Mouse (Mus musculus): Measurements from ENCODE around the gene Arpc1a. TPM values are rescaled to one million over a fixed set of nuclear protein-coding genes. Genes with fewer than 3 reads are reported as not detected.
"Not testable (repeated sequence)": the region's sequence is repeated elsewhere in the genome, so short reads cannot be mapped to it uniquely, and the experiment has no call there.

The Arpc1a gene
- total RNA-seq, 2 experiments from 2014 or later: 199 to 210 TPM

GRCm38 (mm10) chr5:145102706-145103105, 19.1 kb downstream of the Arpc1a start:
- no peak for DNase-seq (ENCODE audit: low spot score in 2 of 2)

DNA sequence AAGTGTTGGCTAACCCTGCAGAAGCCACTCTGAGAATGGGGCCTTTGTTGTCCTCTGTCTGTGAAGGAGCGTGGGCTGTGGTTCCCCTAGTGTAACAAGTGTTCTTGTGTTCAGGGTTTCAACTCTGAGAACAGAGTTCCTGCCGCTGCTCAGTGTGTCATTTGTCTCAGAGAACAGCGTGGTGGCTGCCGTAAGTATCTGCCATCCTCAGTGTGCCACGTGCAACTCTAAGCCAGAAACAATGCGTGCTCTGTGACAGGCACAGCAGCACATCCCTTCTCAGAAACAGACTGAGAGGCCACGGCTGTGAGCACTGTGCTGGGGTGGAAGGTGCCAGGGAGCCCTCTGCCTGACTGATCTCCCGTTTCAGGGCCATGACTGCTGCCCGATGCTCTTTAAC, 20.7 kb downstream of the Arpc1a start:
- DNase-seq (ENCODE audit: low spot score in 2 of 2): no peak

- no peak for DNase-seq (ENCODE audit: low spot score in 2 of 2)
Measured at GRCm38 (mm10) chr5:145105694-145106275, 22.2 kb downstream of the Arpc1a start.

GRCm38 (mm10) chr5:145110401-145110800, 26.8 kb downstream of the Arpc1a start:
- DNase-seq (ENCODE audit: low spot score in 2 of 2): no peak

DNA sequence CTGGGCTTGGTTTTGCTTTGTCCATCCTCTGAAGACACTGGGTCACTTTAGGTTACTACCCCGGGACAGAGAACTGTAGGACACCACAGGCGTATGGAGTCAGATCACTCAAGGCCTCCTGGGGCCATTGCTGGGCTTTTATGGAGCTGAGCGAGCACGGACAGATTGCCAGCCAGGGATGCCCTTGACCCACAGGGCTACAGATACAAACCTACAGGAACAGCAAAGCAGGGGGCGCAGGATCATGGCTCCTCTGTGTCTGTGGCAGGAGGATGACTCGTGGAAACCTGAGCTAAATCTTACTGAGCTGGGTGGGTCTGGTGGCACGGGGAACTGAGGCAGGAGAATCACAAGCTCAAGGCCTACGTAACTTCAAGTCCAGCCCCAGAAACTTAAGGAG, 28.9 kb downstream of the Arpc1a start:
- DNase-seq (ENCODE audit: low spot score in 2 of 2): no peak

GRCm38 (mm10) chr5:145113416-145113815, 29.8 kb downstream of the Arpc1a start:
- DNase-seq (ENCODE audit: low spot score in 2 of 2): no peak

GRCm38 (mm10) chr5:145114071-145114605, 30.5 kb downstream of the Arpc1a start, which contains the start of gene Arpc1b:
TSS of gene Arpc1b (plus strand) at chr5:145114215.
- no peak for DNase-seq (ENCODE audit: low spot score in 2 of 2)

GRCm38 (mm10) chr5:145114606-145115473, 31.2 kb downstream of the Arpc1a start:
- no peak for DNase-seq (ENCODE audit: low spot score in 2 of 2)

GRCm38 (mm10) chr5:145115736-145116135, 32.1 kb downstream of the Arpc1a start:
- DNase-seq (ENCODE audit: low spot score in 2 of 2): no peak

DNA sequence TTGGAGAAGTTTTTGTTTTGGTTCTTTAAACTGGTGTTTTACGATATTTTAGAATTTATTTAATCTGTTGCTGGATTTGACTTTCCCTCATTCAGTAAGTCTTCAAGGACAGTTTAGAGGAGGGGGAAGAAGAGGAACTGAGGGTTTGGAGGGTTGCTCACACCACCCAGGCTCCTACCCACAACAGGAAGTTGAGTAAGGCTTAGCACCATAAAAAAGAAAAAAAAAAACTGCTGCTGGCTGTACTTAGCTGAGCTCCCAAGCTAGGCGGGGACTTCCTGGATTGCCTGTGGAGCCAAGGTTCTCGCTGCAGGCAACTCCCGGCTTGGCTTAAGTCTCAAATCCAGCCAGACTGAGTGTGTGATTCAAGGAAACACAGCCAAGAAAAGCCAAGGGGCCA, 32.7 kb downstream of the Arpc1a start:
- DNase-seq (ENCODE audit: low spot score in 2 of 2): no peak

DNA sequence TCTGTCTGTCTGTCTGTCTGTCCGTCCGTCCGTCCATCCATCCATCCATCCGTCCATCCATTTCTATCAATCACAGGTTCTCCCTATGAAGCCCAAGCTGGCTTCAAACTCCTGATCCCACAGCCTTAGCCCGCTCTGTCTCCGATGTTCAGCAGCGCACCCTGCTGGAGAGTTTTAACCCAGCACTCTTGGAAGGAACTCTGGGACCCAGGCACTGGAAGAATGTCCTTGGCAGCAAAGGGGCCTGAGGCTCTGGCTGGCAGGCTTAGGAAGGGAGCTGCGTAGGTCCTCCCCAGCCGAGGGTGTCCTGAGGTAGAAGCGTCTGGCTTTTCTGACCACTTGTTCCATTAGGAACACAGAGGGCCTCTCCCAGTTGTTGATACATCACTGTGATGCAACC, 33.3 kb downstream of the Arpc1a start:
- DNase-seq (ENCODE audit: low spot score in 2 of 2): peak; percentile 45 to 67

DNA sequence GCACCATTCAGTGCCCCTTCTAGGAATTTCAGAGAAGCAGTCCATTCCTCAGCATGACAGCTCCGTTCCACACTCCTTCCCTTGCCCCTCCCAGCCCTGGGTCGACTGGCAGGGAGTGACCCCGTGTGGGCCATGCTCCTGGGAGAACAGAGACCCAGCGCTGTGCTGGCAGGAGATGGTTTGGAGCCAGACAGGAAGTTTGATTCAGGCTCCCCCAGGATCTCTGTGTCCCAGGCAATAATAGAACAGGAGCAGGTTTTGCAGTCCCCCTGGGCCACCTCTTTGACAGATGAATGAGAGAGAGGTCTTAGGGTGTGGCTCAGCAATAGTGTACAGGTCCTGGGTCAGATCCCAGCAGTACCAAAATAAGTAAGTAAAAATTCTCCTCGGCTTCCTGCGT, 34.4 kb downstream of the Arpc1a start:
- no peak for DNase-seq (ENCODE audit: low spot score in 2 of 2)

GRCm38 (mm10) chr5:145118461-145118860, 34.8 kb downstream of the Arpc1a start:
- no peak for DNase-seq (ENCODE audit: low spot score in 2 of 2)

DNA sequence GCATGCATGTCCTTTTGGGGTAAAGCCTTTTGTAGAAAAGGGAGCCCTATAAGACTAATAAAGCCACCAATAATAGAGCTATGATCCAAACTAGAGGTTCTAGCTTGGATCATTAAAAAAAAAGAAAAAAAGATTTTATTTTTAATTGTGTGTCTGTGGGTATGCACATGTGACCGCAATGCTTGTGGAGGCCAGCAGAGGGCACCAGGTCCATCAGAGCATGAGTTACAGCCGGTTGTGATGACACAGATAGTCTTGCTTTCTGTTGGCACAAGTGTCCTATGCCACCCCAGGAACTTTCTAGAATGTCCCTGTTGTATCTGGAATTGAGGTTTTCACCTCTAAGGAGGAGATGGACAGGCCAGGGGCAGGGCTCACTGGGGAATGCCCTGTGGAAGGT, 35.8 kb downstream of the Arpc1a start:
- DNase-seq (ENCODE audit: low spot score in 2 of 2): no peak

DNA sequence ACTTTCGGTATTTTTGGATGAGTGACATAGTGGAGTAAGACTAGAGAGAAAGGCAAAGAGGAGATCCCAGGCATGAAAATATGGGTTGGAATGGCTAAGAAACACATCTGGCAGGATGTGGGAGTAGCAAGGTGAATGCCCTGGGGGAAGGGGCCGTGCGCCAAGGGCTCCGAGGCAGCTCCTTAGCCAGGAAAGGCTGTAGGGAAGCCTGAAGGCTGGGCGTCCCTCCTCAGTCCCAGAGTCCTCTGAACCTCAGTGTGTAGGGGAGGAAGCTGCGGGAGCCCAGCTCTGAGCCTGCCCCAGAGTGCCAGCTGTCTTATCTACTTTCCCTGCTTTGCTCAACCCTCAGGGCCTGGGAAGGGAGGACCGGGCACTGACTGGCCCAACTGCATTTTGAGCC, 37.3 kb downstream of the Arpc1a start:
- no peak for DNase-seq (ENCODE audit: low spot score in 2 of 2)

- no peak for DNase-seq (ENCODE audit: low spot score in 2 of 2)
Measured at GRCm38 (mm10) chr5:145123396-145123795, 39.8 kb downstream of the Arpc1a start.

DNA sequence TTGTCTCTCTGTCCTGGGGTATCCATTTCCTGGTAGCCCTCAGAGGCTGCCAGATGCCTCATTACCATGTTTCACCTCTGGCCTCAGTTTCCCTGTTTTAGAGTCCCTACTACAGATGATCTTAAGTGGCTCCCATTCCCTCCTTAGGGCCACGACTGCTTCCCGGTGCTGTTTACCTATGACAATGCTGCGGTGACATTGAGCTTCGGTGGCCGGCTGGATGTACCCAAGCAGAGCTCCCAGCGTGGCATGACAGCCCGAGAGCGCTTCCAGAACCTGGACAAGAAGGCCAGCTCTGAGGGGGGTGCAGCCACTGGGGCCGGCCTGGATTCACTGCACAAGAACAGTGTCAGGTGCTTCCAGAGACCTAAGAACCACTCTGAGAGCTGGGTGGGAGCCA, 43.0 kb downstream of the Arpc1a start:
- no peak for DNase-seq (ENCODE audit: low spot score in 2 of 2)

GRCm38 (mm10) chr5:145129124-145129523, 45.5 kb downstream of the Arpc1a start:
- DNase-seq (ENCODE audit: low spot score in 2 of 2): no peak

- peak; percentile 44 to 52 for DNase-seq (ENCODE audit: low spot score in 2 of 2)
Measured at GRCm38 (mm10) chr5:145129773-145130172, 46.1 kb downstream of the Arpc1a start.

GRCm38 (mm10) chr5:145130191-145130590, 46.6 kb downstream of the Arpc1a start:
- DNase-seq (ENCODE audit: low spot score in 2 of 2): peak; percentile 48 to 73

- DNase-seq (ENCODE audit: low spot score in 2 of 2): no peak
Measured at GRCm38 (mm10) chr5:145130995-145131394, 47.4 kb downstream of the Arpc1a start.

GRCm38 (mm10) chr5:145133275-145133674, 49.6 kb downstream of the Arpc1a start:
- DNase-seq (ENCODE audit: low spot score in 2 of 2): not testable (repeated sequence)
